Mouse (Mus musculus): Measurements from ENCODE around the gene Dnaaf2. TPM values are rescaled to one million over a fixed set of nuclear protein-coding genes. Genes with fewer than 3 reads are reported as not detected.

Gene Dnaaf2
- total RNA-seq, 1 experiment from 2014 or later, result 3.4 TPM

DNA sequence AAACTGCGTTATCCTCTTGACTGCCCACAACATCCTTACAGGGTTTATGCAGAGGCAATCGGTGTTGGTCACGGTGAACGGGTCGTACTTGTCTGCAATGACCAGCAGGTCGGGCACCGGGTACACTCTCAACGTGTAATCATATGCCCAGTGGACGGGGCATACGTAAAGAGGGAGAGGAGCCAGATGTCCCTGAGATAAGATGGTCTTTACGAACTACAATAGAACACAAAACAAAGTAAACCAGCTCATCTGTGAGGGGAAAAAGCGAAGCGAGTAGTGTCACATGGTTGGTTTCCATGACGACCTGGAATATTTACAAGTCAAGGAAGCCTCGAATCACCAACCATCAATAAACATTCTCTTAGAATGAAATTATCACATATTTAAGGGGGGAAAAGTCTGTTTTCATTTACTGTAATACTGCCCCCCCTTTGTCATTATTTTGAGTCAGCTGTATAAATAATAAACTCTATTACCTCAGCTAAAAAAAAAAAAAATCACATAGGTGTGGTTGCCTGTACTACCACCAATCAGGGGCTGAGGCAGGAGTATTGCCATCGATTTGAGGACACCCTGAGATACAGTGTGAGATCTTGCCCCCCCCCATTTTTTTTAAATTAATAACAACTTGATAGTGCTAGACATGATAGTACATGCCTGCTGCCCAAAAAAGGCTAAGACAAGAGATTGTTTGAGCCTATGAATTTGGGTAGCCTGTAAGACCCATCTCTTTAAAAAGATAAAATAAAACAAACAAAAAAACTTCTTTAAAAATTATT, 6.0 kb upstream of the Dnaaf2 start, which contains the start of gene Gm49384:
TSS of gene Gm49384 (minus strand) at position 216 of the 782 bp plus-strand sequence.
- ATAC-seq (replicated peaks; ENCODE audit: insufficient number of reproducible peaks, low FRiP score, low TSS enrichment, poor library complexity, severe bottlenecking), result no peak

DNA sequence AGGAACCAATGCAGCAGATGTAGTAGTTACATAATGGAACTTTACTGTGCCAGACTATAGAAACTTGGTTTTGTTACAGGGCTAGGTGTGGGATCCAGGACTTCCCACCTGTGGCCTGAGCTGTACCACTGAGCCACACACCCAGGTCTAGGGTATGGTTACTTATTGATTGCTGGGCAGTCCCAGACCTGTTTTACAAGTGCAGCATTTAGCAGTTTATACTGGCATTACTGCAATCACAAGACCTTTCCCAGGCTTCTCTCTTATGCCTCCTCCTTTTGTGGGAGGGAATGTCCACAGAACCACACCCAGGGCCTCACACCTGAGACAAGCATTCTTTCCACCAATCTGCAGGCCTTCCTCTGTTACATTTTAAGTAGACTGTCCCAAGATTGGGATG, 756 bp upstream of the Dnaaf2 start:
- ATAC-seq (replicated peaks; ENCODE audit: insufficient number of reproducible peaks, low FRiP score, low TSS enrichment, poor library complexity, severe bottlenecking), result no peak

DNA sequence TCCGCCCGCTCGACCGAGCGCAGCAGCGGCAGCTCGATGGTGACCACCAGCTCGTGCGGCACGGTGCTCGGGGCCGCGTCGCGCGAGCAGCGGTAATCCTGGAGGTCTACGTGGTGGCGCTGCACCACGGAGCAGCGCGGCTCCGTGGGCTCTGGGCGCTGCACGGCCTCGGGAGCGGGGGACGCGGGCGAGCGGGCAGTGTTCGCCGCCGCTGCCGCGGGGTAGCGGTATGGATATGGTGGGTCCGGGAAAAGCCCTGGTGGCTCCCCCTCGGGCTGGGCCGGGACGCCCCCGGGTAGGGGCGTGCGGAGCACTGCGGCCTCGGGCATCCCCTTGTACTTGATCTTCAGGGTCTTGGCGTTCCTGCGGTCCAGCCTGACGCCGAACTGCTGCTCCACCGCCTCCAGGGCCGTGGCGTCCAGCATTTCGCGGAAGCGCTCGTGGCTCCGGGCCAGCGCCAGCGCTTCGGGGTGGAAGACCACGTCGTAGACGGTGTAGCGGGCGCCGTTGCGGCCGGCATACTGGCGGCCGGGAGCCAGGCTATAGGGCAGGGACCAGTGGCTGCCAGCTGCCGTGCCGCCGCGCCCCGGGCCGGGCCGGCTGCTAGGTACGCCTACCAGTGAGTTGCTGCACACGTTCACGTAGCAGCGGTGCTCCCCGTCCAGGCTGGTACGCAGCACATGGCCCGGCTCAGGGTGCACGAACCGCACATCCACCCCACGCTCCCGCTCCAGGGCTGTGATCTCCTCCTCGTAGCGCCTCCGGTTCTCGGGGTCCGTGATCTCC, 658 bp downstream of the Dnaaf2 start:
- ATAC-seq (replicated peaks; ENCODE audit: insufficient number of reproducible peaks, low FRiP score, low TSS enrichment, poor library complexity, severe bottlenecking), result 0 out of 2 replicates have a peak, but pooled peaks have one; percentile 32

DNA sequence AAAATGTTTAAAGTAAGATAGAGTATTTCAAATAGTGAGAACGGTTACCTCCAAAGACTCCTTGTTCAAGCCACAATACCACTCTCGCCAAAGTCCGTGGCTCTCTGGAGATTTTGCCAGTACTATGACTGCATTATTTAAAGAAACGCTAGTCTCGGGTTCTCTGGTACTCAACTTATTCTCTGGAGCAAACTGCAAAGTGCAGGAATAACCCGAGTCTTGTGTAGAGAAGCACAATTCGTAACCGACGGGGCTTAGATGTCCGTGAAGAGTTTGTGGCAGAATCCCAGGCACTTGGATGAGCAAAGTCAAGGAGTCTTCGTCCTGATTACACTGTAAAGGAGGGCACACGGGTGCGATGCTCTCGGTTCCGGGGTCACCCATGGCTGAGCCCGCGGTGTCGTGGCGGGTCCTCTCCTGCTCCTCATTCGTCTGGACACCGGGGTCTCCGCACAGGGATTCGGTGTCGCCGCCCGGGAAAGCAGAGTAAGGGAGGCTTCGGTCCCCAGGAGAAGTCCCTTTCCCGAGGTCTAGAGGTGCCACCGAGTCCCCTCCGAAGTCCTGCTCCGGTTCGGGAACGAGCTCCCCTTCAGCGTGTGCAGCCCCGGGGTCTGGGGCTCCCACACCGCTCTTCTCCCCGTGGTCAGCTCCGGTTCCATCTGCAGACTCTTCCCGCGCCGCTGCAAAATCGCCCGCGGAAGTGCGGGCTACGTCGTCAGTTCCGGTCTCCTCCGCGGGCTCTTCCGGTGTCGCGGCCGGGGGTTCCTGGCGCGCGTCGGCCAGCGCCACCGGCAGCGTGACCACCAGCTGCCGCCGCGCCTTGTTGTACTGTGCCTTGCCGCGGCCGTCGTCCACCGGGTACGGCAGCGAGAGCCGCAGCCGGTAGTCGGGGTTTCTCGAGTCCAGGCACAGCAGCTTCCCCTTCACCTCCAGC, 1.5 kb downstream of the Dnaaf2 start, which contains the start of gene Gm49383:
TSS of gene Gm49383 (minus strand) at position 661 of the 934 bp plus-strand sequence.
- peak; percentile 62 for ATAC-seq (replicated peaks; ENCODE audit: insufficient number of reproducible peaks, low FRiP score, low TSS enrichment, poor library complexity, severe bottlenecking)

DNA sequence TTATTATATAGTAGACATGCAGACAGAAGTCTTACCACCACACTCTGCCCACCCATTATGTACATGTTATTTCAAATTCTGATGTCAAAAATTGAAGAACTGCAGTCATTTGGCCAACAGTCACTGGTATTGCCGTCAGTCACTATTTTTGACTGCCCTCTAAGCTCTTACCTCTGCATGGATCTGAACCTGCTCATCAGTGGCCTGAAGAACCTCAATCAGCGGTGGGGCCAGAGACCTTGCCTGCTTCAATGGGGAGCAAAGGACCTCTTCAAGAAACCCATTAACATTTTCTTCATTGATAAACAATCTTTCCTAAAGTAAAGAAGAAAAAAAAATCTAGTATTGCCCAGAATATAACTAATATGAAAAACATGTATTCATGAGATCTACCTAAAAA, 5.6 kb downstream of the Dnaaf2 start:
- ATAC-seq (replicated peaks; ENCODE audit: insufficient number of reproducible peaks, low FRiP score, low TSS enrichment, poor library complexity, severe bottlenecking), result no peak

DNA sequence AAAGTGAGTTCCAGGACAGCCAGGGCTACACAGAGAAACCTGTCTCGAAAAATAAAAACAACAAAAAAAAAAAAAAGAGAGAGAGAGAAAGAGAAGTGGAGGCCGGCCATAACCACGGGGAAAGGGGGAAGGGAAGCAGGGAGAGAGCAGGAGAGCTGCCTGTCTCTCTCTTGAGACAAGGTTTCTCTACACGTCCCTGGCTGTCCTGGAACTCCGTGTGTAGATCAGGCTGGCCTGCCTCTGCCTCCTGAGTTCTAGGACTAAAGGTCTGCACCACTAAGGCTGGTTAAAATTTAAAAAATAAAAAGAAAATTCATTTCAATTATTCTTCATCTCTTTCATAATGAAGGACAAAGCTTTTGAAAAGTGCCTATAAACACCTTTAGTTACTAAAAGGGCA, 6.8 kb downstream of the Dnaaf2 start:
- ATAC-seq (replicated peaks; ENCODE audit: insufficient number of reproducible peaks, low FRiP score, low TSS enrichment, poor library complexity, severe bottlenecking), result no peak

DNA sequence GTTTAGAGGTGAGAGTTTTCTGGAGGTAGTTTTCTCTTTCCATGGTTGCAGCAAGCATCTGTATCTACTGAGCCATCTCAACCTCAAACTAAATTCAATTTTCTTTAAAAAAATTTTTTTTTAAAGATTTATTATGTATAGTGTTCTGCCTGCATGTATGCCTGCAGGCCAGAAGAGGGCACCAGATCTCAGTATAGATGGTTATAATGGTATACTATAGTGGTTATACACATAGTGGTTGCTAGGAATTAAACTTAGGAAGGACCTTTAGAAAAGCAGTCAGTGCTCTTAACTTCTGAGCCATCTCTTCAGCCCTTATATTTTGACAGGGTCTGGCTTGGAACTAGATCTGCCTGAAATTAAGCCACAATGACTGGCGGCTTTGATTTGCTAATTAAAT, 7.7 kb downstream of the Dnaaf2 start:
- ATAC-seq (replicated peaks; ENCODE audit: insufficient number of reproducible peaks, low FRiP score, low TSS enrichment, poor library complexity, severe bottlenecking), result no peak

DNA sequence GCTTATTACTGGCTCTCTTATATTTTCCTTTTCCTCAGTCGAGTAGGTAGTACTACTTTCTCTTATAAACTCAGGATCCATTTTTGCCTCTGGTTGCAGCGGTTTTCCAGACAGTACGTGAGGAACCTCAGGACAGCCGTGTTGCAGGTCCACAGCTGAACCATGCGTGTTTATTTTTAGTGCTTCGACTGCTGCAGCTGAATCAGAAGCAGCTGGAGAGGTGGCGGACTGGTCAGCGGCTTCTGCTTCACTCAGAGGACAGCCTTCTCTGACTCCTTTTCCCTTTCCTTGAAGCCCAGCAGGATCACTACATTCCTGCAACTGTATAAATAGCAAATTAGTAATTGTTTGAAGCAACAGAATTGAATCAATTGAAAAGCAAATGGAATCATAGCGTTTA, 8.2 kb downstream of the Dnaaf2 start:
- no peak for ATAC-seq (replicated peaks; ENCODE audit: insufficient number of reproducible peaks, low FRiP score, low TSS enrichment, poor library complexity, severe bottlenecking)

DNA sequence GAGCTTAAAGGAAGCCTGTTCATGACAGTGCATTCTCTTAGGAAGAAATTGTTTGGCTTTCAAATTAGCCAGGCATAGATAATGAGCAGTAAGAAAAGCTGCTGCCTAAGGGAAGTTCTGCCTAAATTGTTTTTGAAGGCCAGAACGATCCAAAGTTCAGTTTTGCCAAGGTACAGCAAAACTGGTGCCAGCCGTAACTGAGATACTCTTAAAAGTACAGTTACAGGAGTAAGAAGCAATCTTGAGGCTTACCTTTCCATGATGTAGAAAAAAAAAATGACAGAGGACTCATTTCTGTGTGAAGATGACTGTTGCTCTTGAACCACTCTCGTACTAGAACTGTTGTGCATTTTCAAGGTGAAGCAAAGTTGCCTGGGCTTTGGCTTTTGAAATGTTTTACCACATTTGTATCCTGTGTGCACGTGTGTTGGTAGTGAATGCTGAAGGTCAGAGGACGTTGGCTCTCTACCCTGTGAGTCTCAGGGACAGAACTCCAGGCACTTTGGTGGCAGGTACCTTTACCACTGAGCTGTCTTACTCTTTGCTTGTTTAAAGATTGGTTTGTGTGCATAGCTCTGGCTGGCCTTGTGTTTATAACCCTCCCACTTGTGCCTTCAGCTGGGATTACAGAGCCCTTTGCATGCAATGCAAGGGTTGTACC, 11.3 kb downstream of the Dnaaf2 start:
- no peak for ATAC-seq (replicated peaks; ENCODE audit: insufficient number of reproducible peaks, low FRiP score, low TSS enrichment, poor library complexity, severe bottlenecking)

DNA sequence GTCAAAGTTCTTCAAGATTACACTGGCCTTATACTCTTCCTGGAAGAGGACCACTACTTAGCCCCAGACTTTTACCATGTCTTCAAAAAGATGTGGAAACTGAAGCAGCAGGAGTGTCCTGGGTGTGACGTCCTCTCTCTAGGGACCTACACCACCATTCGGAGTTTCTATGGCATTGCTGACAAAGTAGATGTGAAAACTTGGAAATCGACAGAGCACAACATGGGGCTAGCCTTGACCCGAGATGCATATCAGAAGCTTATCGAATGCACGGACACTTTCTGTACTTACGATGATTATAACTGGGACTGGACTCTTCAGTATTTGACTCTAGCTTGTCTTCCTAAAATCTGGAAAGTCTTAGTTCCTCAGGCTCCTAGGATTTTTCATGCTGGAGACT, 12.9 kb downstream of the Dnaaf2 start:
- no peak for ATAC-seq (replicated peaks; ENCODE audit: insufficient number of reproducible peaks, low FRiP score, low TSS enrichment, poor library complexity, severe bottlenecking)

DNA sequence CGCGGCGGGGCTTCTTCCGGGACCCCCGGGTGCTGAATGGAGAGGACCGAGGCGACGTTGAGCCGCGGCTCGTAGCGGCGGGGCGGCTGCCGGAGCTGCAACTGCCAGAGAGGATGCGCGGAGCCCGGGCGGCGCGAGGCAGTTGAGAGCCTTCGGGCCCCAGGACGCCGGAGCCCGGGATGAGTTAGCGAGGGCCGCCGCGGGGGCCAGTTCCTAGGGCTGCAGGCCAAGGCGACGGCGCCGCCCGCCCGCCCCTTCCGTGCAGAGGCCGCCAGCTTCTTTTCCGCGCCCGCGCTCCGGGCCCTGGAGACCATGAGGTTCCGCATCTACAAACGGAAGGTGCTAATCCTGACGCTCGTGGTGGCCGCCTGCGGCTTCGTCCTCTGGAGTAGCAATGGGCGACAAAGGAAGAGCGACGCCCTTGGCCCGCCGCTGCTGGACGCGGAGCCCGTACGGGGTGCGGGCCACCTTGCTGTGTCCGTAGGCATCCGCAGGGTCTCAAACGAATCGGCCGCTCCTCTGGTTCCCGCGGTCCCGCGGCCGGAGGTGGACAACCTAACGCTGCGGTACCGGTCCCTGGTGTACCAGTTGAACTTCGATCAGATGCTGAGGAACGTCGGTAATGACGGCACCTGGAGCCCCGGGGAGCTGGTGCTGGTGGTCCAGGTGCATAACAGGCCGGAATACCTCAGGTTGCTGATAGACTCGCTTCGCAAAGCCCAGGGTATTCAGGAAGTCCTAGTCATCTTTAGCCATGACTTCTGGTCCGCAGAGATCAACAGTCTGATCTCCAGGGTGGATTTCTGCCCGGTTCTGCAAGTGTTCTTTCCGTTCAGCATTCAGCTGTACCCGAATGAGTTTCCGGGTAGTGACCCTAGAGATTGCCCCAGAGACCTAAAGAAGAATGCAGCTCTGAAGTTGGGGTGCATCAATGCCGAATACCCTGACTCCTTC, 13.6 kb downstream of the Dnaaf2 start:
- peak; percentile 49 for ATAC-seq (replicated peaks; ENCODE audit: insufficient number of reproducible peaks, low FRiP score, low TSS enrichment, poor library complexity, severe bottlenecking)

DNA sequence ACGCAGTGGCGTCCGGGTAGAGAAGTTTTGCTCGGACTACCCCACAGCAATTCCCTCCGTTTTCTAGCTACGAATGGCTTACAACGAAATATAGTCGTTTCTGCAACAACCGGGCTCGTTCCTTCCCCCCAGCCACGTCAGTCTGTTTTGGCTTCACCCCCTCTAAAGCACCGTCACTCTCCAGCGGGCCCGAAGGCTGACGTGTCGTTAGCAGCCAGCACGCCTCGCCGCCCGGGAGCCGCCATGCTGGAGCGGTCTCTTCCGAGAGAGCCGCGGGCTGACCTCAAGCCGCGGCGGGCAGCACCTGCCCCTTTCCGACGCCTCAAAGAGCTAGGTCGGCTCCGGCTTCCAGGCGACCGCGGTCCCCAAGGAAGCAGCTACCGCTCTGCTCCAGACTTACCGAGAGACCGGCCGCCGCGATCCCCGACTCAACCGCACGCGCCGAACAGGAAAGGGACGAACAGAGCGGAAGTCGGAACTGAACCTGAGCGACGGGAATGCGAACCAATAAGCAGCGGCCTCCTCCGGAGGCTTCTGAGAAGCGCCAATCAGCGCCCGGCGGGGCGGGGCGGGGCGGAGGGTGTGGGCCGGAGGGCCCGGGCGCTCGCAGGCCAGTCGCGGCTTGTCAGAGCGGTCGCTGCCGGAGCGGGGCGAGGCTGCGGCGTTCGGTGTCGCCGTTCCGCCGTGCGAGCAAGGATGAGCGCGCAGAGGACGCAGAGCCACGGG, 14.5 kb downstream of the Dnaaf2 start, which contains the start of the genes Rpl36al and Mgat2:
TSS of gene Rpl36al (minus strand) at position 501 of the 726 bp plus-strand sequence.
TSS of gene Mgat2 (plus strand) at position 575 of the 726 bp plus-strand sequence.
- peak; percentile 92 for ATAC-seq (replicated peaks; ENCODE audit: insufficient number of reproducible peaks, low FRiP score, low TSS enrichment, poor library complexity, severe bottlenecking)

DNA sequence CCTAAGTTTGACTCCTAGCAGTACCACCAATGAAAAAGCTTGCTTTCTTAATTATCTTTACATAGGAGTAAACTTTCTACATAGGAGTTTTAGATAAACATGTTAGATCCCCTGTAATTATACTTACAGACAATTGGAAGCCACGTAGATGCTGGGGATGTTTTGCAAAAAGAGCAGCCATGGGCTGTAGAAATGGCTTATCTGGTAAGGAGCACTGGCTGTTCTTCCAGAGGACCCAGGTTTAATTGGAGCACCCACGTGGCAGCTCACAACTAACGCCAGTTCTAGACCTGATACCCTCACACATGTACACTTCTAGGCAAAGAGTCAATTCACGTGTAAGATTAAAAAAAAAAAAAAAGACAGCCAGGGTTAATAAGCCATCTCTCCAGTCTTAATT, 16.4 kb downstream of the Dnaaf2 start:
- no peak for ATAC-seq (replicated peaks; ENCODE audit: insufficient number of reproducible peaks, low FRiP score, low TSS enrichment, poor library complexity, severe bottlenecking)

DNA sequence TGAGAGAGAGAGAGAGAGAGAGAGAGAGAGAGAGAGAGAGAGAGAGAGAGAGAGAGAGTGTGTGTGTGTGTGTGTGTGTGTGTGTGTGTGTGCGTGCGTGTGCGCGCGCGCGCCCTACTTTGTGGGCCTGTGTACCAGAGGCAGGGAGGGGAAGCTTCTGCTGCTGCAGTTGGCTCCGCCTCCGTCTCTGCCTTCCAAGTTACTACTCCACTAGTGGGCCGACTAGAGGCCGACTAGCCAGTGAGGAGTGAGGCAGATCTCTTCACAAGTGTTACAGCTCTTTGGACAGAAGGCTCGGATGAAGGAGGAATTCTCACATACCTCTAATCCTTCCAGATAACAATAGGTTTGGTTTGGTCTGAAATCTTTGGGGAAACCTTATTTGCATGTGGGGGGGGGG, 18.9 kb downstream of the Dnaaf2 start:
- no peak for ATAC-seq (replicated peaks; ENCODE audit: insufficient number of reproducible peaks, low FRiP score, low TSS enrichment, poor library complexity, severe bottlenecking)

DNA sequence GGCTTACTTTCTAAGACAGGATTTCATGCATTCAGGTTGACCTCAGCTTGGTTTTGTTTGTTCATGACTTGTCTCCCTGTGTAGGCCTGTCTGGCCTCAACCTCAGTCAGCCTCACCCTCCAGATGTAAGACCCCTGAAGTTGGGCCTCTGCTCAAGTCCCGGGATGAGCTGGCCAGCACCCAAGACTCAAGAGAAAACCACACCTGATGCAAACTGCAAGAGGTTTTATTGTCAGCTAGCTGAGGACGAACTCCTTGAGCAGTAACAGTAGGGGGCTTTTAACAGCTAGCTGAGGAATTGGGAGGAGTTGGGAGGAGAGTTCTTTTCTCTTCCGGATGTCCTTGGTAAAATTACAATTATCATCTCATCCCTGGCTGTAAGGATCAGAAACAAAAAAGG, 20.7 kb downstream of the Dnaaf2 start:
- no peak for ATAC-seq (replicated peaks; ENCODE audit: insufficient number of reproducible peaks, low FRiP score, low TSS enrichment, poor library complexity, severe bottlenecking)

DNA sequence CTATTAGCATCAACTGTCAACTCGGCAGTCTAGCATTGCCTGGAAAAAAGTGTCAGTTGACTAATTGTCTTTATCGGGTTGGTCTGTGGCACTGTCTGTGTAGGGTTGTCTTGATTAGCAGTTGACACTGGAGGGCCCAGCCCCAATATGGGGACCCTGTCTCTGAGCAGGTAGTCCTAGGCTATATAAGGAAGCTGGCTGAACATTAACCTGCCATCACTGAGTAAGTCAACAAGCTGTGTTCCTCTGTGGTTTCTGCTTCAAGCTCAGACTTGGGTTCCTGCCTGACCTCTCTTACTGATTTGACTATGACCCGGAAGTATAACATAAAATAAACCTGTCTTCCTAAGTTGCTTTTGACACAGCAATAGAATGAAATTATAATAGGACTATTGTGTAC, 22.3 kb downstream of the Dnaaf2 start:
- no peak for ATAC-seq (replicated peaks; ENCODE audit: insufficient number of reproducible peaks, low FRiP score, low TSS enrichment, poor library complexity, severe bottlenecking)

DNA sequence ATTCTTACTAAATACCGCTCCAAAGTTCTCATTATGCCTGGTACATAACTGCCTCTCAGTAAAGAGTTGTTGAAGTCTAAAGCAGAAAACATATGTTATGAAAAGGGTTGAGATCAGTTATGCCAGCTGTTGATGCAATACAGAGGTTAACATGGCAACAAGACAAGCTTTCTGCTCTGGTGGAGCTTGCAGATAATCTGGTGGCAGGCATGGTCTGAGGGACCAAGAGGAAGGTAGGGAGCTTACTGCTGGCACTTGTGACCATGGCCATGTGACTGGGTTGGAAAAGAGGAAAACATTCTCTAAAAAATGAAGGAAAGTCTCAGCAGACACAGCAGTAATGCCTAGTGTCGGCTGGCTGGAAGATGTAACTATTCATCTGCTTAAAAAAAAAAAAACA, 26.9 kb downstream of the Dnaaf2 start:
- no peak for ATAC-seq (replicated peaks; ENCODE audit: insufficient number of reproducible peaks, low FRiP score, low TSS enrichment, poor library complexity, severe bottlenecking)

All from monocyte, adult 5-6 weeks (primary cell).